Mouse (Mus musculus) layer of hippocampus, adult 8-10 months (tissue): ENCODE measurements at regions not wholly inside any gene's neighbourhood (a gene's known extent, or its start where the extent isn't known, plus 50 kb on each side); places are given as distances from the start of the nearest gene placed in this dataset.

ENCODE experiments used
- DNase-seq, 2 experiments: peaks; one replicate each; pipeline ENCODE4 v3.0.0; 2022; ENCODE audit warnings: low spot score in 2 of 2
- microRNA-seq, 2 experiments: library from miRNA; unstranded; fragments of <30 nt; microRNA quantifications; one replicate each; pipeline ENCODE4 v1.2.0; 2022

GRCm38 (mm10) chr2:30677498-30677897, 82.7 kb downstream of the Cstad start:
- DNase-seq, result no peak

DNA sequence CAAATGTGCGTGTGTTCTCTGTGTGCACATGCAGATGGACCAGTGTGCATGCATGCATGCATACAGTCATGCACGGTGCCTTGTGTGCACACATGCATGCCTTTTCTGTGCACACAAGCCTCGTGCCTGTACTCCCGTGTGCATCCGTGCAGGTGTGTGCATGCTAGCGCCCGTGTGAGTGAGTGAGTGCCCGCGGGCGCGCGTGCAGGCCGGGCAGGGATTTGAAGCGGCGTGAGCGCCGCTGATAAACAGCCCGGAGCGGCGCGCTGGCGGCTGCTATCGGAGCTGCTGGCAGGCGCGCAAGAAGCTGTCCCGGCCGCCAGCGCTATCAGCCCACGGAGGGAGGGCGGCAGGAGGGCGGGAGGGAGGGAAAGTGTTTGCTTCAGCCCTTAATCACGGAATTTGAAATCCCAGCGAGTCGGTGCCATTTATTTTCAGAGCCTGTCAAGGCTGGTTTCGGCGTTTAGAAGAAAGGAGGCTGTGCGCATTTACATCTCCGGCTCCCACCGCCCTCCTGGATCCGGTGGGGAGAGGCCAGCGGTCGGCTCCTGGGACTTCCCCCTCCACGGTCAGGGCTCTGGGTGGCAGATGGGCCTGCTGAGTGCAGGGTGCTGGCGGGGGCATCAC, 82.1 kb downstream of the Cstad start:
- peak; percentile 60 to 74 for DNase-seq

- no peak for DNase-seq
Observed at GRCm38 (mm10) chr2:30676450-30676832, 81.6 kb downstream of the Cstad start.

DNA sequence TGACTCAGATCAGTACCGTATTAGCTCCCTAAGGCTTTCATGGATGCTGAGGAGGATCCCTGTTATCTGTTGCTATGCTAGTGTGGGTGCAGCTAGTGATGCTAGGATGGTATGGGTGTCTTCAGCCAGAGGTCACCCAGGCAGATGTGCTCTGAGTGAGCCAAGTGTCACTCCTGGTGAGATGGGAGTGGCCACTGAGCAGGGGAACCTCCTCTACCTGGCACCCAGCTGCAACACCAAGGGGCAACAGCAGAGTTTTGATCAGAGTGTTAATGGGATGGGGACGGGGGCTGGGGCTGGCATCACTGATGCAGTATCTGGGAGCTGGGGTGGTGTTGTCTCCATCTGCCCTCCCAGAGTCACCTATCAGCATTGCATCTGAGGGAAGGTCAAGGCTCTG, 81.0 kb downstream of the Cstad start:
- DNase-seq, result no peak

DNA sequence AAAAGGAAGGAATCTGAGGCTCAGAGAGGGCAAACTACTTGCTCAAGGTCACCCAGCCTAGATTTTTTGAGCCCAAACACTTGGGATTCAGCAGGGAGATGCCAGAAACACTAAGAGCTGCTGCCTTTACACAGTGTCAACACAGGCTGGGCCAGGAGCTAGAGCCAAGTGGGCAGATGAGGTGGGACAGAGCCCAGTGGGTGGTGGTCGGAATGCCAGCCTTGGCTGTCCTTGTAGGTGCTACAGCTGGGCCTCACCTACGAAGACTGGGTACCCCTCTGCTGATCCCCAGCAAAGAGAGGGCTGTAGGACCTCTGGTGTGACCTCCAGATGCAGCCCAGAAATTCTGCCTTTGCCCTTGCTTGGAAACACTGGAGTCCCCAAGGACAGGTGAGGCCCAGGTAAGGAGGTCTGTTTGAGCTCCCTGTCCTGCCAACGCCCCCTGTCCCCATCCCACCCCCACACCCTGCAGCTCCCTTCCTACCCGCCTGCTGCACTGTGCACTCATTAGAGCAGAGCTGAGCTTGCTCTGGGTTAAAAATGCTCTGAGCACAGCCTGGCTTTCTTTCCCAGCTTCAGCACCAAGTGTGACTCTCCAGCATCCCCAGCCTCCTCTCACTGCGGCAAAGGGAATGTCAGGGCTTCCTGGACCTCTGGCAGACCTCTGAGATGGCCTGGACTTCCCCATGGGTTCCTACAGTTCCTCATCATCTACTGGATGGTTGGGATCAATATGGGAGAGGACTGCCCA, 76.2 kb downstream of the Cstad start:
- no peak for DNase-seq

DNA sequence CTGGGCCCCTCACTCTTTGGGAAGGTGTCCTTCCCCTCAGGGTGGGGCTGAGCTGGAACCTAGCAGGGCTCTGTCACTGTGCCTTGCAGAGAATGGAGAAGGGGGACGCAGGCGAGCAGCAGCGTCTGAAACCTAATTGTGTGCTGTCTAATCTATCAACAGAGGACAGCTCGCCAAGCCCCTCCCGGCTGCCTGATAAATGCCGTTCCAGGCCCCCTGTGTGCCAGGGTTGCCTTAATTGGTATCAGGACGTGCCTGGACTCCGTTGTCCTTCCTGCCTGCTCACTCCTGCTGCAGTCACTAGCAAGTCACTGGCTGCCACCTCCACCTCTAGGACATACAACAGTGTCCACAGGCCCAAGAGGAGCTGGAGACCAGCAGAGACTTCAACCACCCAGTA, 72.6 kb downstream of the Cstad start:
- no peak for DNase-seq

DNA sequence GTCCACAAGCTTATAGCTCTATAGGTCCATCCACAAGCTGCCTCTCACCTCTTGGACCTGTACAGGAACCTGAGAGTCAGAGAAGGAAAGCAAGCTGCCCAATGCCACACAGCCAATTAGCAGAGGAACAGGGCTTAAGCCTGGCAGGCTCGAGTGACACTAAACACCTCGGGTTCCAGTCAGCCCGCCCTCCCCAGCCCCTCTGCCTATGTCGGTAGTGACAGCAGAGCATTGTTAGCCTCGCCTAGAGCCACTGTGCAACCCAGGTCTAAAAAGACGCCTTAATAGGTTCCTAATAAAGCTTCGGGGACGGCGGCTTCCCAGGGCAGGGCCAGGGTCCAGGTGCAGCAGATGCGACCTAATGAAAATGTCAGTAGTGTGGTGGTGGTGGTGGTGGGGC, 66.3 kb downstream of the Cstad start:
- no peak for DNase-seq

- no peak for DNase-seq
Observed at GRCm38 (mm10) chr2:30660613-30660991, 65.8 kb downstream of the Cstad start.

DNA sequence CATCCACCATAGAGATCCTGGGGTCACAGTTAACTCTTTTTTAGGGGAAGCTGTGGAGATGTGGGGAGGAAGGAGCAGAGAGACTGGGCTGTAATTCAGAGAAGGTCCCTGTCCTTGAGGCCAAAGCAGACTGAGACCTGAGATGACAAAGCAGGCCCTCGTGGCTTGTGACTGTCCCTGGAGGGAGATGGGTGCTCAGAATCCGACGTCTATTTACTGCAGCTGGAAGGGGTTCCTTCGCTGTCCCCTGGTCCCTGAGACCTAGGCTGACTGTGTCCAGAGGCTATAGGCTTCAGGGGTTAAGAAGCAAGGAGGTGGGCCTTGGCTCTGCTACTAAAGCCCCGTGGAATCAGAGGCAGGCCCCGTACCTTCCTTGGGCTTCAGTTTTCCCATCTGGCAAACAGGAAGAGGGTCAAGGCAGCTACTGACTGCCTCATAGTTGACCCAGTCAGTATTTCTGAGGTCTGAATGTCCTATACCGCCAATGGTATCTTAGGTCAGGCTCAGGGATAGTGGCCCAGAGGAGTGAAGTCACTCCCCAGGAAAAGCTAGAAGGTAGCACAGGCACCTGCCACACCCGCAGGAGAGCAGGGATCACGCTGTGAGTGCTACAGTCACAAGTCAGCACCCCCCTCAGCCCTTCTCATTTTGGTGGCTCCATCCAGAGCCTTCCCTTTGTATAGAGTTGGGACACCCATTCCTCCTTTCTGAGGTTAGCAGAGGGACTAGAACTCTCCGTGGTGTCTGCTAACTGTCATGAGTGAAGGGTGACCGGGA, 65.2 kb downstream of the Cstad start:
- DNase-seq, result no peak

DNA sequence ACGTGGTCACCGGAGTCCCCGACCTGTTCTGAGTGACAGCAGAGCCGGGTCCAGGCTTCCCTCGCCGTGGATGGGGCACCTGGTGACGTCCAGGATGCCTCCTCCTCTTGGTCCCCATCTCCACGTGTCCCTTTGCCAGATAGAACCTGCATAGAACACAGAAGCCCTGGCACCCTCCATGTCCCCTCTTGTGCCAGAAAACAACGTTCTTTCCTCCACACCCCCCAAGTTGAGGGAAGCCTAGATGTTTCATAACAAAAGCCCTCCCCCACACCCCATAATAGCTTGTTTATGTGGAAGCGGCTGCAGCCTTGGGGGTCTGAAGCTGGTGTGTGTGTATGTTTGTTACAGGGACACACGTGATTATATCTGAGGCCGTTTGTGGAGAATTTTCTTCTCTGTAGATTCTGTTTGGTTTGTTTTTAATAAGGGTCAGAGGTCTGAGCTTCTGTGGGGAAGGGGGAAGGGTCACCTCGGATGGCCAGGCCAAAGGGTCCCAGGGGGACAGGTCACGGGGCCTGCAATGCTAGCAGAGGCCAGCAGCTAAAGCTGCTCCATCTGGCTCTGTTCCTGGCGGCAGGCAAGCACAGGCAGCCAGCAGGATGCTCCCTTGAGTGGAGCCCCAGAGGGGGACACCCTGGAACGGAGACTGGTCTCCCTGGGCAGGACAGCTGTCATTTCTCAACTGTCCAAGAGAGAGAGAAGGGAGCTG, 64.2 kb downstream of the Cstad start:
- DNase-seq, result peak; percentile 69 to 77

Small RNA genes lying in the stretch of these regions (microRNA-seq; reads per million reads assigned to microRNA genes)
- 0 reads per million in 2 experiments for gene Mir3089
